Mouse (Mus musculus) cortical plate, adult 2 months (tissue): ENCODE data around the gene Nfe2l1. TPM values are rescaled to one million over a fixed set of nuclear protein-coding genes. Genes with fewer than 3 reads are reported as not detected.
A peak's percentile ranks its signal among the peaks of the same experiment; 100 is the strongest.

Experiments used
- H3K27ac ChIP-seq: fragments of 200-500 bp; 2 replicates; pipeline ENCODE4 v1.5.1; 2012; ENCODE audit warnings: low read length, control low read depth, inconsistent platforms; ENCODE audit not compliant: insufficient read depth
- H3K4me1 ChIP-seq: fragments of 200-500 bp; 2 replicates; pipeline ENCODE4 v1.6.1; 2011; ENCODE audit warnings: low read length; ENCODE audit not compliant: control insufficient read depth, insufficient read depth
- H3K4me3 ChIP-seq: fragments of 200-500 bp; 2 replicates; pipeline ENCODE4 v1.5.1; 2011; ENCODE audit warnings: mild to moderate bottlenecking, low read length, control low read depth; ENCODE audit not compliant: insufficient read depth
- CTCF ChIP-seq: fragments of 200-500 bp; IDR thresholded peaks from 2 replicates; pipeline ENCODE4 v1.5.1; 2011; ENCODE audit warnings: mild to moderate bottlenecking, control low read depth, low read length; ENCODE audit not compliant: insufficient read depth; ENCODE audit errors: extremely low read depth
- POLR2A ChIP-seq: fragments of 200-500 bp; IDR thresholded peaks from 2 replicates; pipeline ENCODE4 v1.6.1; 2011; ENCODE audit warnings: mild to moderate bottlenecking, low read length, control low read depth; ENCODE audit not compliant: insufficient read depth; ENCODE audit errors: extremely low read depth
- polyA plus RNA-seq: library from polyadenylated mRNA; depleted of rRNA; stranded (reverse); fragments of >200 nt; gene quantifications from 2 replicates; pipeline ENCODE4 v1.2.3, GENCODE M21; 2012; rRNA removed

Nfe2l1 gene
- polyA plus RNA-seq, 1 experiment, result 207 TPM

- H3K4me1 ChIP-seq, result no peaks in the 10 kb centered on the region
- H3K4me3 ChIP-seq, result no peak overlapping the region
- H3K27ac ChIP-seq, result 0 out of 2 replicates have a peak overlapping the region, but pooled peaks have one; percentile 34
- TF ChIP-seq CTCF, result no peak
- TF ChIP-seq POLR2A, result no peak
These were observed 54.1 kb downstream of the Nfe2l1 start for GRCm38 (mm10) chr11:96775665-96776064.

GRCm38 (mm10) chr11:96775063-96775462 lies 54.7 kb downstream of the Nfe2l1 start:
- H3K4me3 ChIP-seq, result no peak overlapping the region
- no peak overlapping the region for H3K27ac ChIP-seq
- H3K4me1 ChIP-seq, result no peaks in the 10 kb centered on the region
- TF ChIP-seq POLR2A, result no peak
- no peak for TF ChIP-seq CTCF

- no peak overlapping the region for H3K4me3 ChIP-seq
- H3K4me1 ChIP-seq, result no peaks in the 10 kb centered on the region
- TF ChIP-seq CTCF (no peak), POLR2A (no peak)
- H3K27ac ChIP-seq, result no peak overlapping the region
These were observed 55.2 kb downstream of the Nfe2l1 start for GRCm38 (mm10) chr11:96774536-96774935.

DNA sequence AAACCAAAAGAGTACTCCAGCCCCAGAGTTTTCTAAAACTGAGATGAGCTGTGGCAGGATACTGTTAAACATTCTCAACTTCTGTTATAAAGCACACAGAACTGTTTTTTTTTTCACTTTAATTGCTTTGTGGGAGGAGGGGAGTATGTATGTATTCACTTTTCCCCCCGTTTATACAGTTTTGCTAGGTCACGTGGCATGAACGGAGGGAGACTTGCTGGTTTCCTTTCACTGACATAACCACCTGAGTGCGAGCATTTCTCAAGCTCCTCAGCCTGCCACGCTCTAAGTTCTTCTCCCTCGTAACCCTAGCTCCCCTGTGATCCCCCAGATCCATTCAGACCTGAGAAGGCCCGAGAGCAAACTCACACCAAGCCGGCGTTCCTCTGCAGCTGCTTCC lies 57.4 kb downstream of the Nfe2l1 start:
- Histone ChIP-seq H3K4me3 (no peak overlapping the region), H3K27ac (no peak overlapping the region), H3K4me1 (no peaks in the 10 kb centered on the region)
- TF ChIP-seq POLR2A, result no peak
- TF ChIP-seq CTCF, result no peak

- no peak overlapping the region for H3K27ac ChIP-seq
- no peak for TF ChIP-seq POLR2A
- no peak for TF ChIP-seq CTCF
- no peak overlapping the region for H3K4me3 ChIP-seq
- H3K4me1 ChIP-seq, result no peaks in the 10 kb centered on the region
These were observed 58.3 kb downstream of the Nfe2l1 start for GRCm38 (mm10) chr11:96771274-96771975.

DNA sequence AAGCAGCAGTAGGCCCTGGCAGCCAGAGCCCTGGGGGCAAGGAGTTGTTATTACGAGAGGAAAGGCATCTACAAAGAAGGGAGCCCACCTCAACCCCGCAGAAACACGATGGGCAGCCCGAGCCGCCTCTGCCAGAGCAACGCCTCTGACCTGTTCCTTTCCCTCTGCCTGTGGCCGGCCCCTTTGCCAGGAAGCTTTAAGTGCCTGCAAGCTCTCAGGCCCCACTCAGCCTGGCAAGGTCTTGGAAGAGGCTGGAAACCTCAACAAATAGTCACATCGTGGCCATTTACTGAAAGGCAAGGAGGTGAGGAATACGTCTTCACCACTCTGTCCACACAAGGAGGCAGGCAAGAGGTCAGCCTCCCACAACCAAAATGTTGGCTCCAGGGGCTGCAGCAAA lies 61.5 kb downstream of the Nfe2l1 start:
- Histone ChIP-seq H3K4me1 (peaks cover 1% of the 10 kb centered on the region; the same call in 1 of the 2 replicates), H3K27ac (no peak overlapping the region; the same call in 1 of the 2 replicates), H3K4me3 (no peak overlapping the region)
- no peak for TF ChIP-seq CTCF
- TF ChIP-seq POLR2A, result no peak

Other genes with a start within 250 kb of the Nfe2l1 start
- 42.9 and 46.0 TPM in 2 replicates for gene Snx11, start 52.4 kb downstream of the Nfe2l1 start, polyA plus RNA-seq
- gene Cbx1, start 40.8 kb downstream of the Nfe2l1 start, polyA plus RNA-seq, result 27.1 and 30.1 TPM in 2 replicates
- 14.2 and 14.7 TPM in 2 replicates for gene Copz2, start 19.9 kb upstream of the Nfe2l1 start, polyA plus RNA-seq
- gene Cdk5rap3, start 86.5 kb upstream of the Nfe2l1 start, polyA plus RNA-seq, result 42.9 and 44.8 TPM in 2 replicates
- gene Prr15l, start 98.1 kb upstream of the Nfe2l1 start, polyA plus RNA-seq, result not detected in 2 replicates
- 40.8 and 41.4 TPM in 2 replicates for gene Pnpo, start 114.0 kb upstream of the Nfe2l1 start, polyA plus RNA-seq
- gene Sp2, start 153.0 kb upstream of the Nfe2l1 start, polyA plus RNA-seq, result 10.3 and 10.4 TPM in 2 replicates
- 0.69 and 0.85 TPM in 2 replicates for gene Sp6, start 183.4 kb upstream of the Nfe2l1 start, polyA plus RNA-seq
- 4.4 and 6.3 TPM in 2 replicates for gene Scrn2, start 200.0 kb upstream of the Nfe2l1 start, polyA plus RNA-seq
- gene Lrrc46, start 211.4 kb upstream of the Nfe2l1 start, polyA plus RNA-seq, result 0.91 and 1.1 TPM in 2 replicates
- gene Mrpl10, start 211.6 kb upstream of the Nfe2l1 start, polyA plus RNA-seq, result 67.7 and 68.6 TPM in 2 replicates
- 14.0 and 14.1 TPM in 2 replicates for gene Osbpl7, start 220.7 kb upstream of the Nfe2l1 start, polyA plus RNA-seq